Mouse (Mus musculus) right cerebral cortex, postnatal 36 days (tissue): ENCODE measurements around the gene Gemin4.
"Not testable (repeated sequence)": the region's sequence is repeated elsewhere in the genome, so short reads cannot be mapped to it uniquely, and the experiment has no call there.

Experiments
- DNase-seq, 2 experiments: peaks; one replicate each; pipeline ENCODE4 v3.0.0; 2022; ENCODE audit warnings: low spot score in 2 of 2, mixed read lengths in 1 of 2

The Gemin4 gene

GRCm38 (mm10) chr11:76216681-76217389 is 629 bp downstream of the Gemin4 start:
- no peak for DNase-seq

GRCm38 (mm10) chr11:76216049-76216540 is 1.4 kb downstream of the Gemin4 start:
- no peak for DNase-seq

DNA sequence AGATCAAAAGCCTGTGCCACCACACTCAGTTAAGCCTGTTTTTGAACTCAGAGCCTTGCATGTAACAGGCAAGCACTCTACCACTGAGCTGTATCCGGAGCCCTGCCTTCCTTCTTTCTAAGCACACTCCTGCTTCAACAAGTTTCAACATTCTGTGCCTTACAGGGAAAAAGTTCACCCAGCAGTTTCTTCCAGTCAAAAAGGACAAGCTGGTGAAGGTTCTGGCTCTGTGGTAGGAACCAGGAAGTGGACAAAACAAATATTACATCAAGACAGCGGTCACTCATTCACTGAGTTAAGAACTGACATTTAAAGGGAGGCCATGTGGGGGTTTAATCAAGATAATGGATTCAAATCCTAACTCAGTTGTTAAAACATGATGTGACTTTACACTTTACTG is 2.5 kb downstream of the Gemin4 start:
- DNase-seq, result no peak

DNA sequence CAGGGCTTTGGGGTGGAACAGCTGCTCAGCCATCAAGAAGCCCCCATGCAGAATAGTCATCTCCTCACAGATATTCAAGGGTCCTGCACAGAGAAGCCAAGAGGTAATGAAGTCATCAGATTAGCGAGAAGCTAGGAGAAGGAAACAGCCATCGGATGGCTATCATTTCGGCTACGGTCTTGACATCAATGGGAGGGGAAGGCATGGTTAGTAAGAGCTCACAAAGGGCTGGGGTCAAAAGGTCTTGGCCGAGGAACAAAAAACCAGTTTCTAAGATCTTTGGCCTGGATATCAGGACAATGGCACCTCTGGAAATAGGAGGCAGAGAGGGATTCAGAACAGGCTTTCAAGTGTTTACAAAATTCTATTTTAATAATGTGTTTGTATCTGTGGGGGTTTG is 3.6 kb downstream of the Gemin4 start:
- no peak for DNase-seq

DNA sequence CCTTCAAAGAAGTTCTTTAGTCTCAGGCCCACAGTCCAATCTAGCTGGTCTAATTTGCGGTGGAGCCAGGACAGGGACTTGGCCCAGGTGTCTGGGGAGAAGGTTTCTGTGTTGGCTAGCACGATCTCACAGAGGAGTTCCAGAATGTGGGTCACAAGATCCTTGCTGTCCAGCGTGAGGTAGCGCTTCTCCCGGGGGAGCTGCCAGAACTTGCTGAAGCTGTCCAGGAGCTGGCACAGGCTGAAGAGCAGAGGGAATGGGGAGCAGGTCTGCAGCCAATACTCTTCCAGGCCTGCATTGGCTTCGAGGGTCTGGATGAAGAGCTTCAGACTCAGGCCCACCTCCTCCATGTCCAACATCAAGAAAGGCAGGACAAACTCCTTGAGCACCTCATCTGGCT is 5.9 kb downstream of the Gemin4 start:
- DNase-seq, result not testable (repeated sequence)

DNA sequence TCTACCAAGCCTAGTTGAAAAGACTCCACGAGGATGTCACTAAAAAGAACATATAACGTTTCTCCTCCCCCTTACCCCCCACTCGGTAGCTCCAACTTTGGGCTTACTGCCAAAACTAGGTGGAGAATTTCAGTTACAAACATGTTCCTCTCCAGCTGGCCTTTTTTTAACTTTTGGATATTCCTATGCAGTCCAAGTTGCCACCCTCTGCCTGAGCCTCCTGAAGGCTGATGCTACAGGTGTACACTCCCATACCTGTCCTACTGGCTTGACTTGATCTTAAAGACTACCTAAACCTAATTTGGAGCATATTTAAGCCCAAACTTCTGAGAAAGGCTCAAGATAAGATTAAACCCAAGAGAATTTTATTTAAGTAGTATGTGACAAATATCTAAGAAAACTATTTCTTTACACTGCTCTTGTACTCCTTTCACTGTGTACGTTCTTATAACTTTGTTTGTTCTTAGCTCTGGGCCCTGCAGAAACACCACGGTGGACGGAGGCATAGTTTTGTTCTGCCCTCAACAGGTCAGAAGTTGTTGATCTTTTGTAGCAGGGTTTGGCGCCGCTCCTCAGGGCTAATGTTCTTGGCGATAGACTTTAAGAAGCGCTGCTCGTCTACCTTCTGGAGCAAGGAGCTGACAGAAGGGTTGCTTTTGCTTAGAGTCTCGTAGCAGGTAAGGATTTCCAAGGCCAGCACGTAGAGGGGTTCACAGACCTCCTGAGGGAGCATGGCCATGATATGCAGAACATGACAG is 7.1 kb downstream of the Gemin4 start:
- DNase-seq, result no peak

- no peak for DNase-seq
These were observed 10.7 kb downstream of the Gemin4 start for GRCm38 (mm10) chr11:76206793-76207192.

GRCm38 (mm10) chr11:76201761-76202674 is 15.4 kb downstream of the Gemin4 start:
- peak; percentile 70 to 81 for DNase-seq

GRCm38 (mm10) chr11:76196977-76197469 is 20.4 kb downstream of the Gemin4 start:
- DNase-seq, result no peak

DNA sequence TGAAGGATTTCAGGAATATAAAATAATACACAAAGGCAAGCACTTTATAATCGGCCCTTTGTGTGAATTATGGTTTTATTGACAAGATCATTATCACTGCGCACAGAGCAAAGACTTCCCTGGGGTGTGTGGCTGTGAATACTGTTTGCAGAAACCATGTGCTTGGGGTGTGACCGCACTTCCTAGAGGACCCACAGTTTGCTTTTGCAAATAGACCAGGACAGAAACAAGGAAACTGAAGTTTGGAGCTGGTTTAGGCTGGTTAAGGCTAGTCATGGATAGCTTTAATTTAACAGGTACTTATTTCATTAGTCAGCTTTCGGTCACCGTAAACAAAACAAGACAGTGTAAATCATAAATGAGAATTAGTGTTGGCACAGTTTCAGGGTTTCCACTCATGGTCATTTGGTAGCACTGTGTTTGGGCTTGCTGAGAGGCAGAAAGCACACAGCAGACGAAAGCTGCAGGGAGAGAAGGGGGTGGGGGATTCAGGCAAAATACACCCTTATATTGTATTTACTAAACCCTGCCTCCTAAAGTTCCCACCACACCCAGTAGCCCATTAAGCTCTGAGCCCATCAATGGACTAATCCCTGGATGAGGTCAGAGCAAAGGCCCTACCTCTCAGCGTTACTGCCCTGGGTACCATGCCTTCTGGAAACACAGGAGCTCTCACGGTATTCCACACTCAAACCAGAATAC is 21.0 kb downstream of the Gemin4 start:
- DNase-seq, result no peak

DNA sequence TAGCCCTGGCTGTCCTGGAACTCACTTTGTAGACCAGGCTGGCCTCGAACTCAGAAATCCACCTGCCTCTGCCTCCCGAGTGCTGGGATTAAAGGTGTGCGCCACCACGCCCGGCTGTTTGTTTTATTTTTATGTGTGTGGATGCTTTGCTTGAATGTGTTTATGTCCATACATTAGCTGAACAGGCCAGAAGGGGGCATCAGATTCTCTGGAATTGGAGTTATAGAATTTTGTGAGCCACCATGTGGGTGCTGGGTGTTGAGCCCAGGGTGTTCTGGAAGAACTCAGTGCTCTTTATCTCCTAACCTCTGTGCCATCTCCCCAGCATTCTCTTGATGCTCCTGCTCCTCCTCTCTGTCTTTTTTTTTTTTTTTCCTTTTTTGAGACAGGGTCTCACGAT is 30.6 kb downstream of the Gemin4 start:
- DNase-seq, result no peak

- no peak for DNase-seq
These were observed 33.7 kb downstream of the Gemin4 start for GRCm38 (mm10) chr11:76183745-76184144.

- DNase-seq, result no peak
These were observed 37.3 kb downstream of the Gemin4 start for GRCm38 (mm10) chr11:76180146-76180540.

GRCm38 (mm10) chr11:76179495-76180145 is 37.8 kb downstream of the Gemin4 start, which contains the start of the genes Vps53 and Fam57a:
Vps53 (minus strand) TSS chr11:76179647.
Fam57a (plus strand) TSS chr11:76179671.
- DNase-seq, result peak; percentile 83 to 88

GRCm38 (mm10) chr11:76178726-76179494 is 38.6 kb downstream of the Gemin4 start:
- peak; percentile 53 to 55 for DNase-seq

GRCm38 (mm10) chr11:76170207-76170606 is 47.3 kb downstream of the Gemin4 start:
- no peak for DNase-seq

GRCm38 (mm10) chr11:76168976-76169375 is 48.5 kb downstream of the Gemin4 start:
- DNase-seq, result no peak

DNA sequence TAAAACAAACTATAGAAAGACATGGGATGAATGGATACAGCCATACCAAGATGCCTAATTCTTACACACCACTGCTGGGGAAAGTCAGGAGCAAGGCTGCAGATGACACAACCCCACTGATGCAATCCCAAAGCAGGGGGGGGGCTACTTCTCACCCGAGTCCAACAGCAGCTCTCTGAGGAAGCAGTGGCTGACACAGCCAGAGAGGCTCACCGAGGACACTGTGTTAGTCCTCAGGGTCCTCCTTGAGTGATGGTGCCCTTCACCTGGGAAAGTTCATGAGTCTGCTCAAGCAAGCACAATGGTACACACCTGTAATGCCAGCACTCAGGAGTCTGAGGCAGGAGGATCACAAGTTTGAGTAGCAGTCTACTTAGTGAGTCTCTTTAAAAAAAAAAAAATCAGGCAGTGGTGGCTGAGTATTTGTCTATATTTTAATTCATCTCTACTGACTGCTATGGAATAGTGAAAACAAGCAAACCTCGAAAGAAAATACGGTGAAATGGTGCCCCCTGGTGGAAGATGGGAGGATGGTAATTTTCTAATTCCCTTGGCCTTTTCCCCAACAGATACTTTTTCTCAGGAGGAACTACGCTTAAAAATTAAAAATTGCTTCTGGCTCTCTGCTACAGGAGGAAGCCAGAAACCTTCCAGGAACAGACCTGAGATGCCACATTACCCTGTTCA is 50.2 kb downstream of the Gemin4 start:
- peak in 1 of 2 experiments; percentile 32 for DNase-seq

GRCm38 (mm10) chr11:76166657-76167056 is 50.8 kb downstream of the Gemin4 start:
- DNase-seq, result no peak
